Mouse (Mus musculus): ENCODE data around the gene Parp2.

GRCm38 (mm10) chr14:50771342-50771741 is 36.3 kb upstream of the Parp2 start:
- TF ChIP-seq POLR2A (IDR thresholded peaks at IDR 0.05; ENCODE audit: borderline replicate concordance, low read depth, low read length) = no peak
- TF ChIP-seq CTCF (IDR thresholded peaks at IDR 0.05; ENCODE audit: low read depth, low read length) = no peak

Data from bone marrow macrophage, adult 2 months (primary cell).